Mouse (Mus musculus) CH12.LX (cell line): Measurements from ENCODE around the gene Nectin2. TPM values are rescaled to one million over a fixed set of nuclear protein-coding genes. Genes with fewer than 3 reads are reported as not detected.
A peak's percentile ranks its signal among the peaks of the same experiment; 100 is the strongest.

Experiments
- DNase-seq: peaks from one replicate; pipeline ENCODE4 v3.0.0-alpha.2; 2013; ENCODE audit errors: extremely low read depth
- H3K27ac ChIP-seq: 2 replicates; pipeline ENCODE4 v1.5.1; 2012; ENCODE audit warnings: low read depth, mild to moderate bottlenecking, control low read depth, moderate library complexity; ENCODE audit not compliant: insufficient read depth
- H3K27me3 ChIP-seq: replicated peaks from 2 replicates; pipeline ENCODE3; 2012; ENCODE audit warnings: inconsistent platforms
- H3K36me3 ChIP-seq, 2 experiments: replicated peaks in 1 of 2; 2 replicates each; pipeline versions ENCODE3 to v1.6.1; 2012; ENCODE audit warnings: inconsistent platforms in 1 of 2, low read length in 1 of 2, mild to moderate bottlenecking in 1 of 2, mixed read lengths in 1 of 2, moderate library complexity in 1 of 2; ENCODE audit not compliant: control insufficient read depth in 1 of 2, insufficient read depth in 1 of 2
- H3K4me1 ChIP-seq, 2 experiments: 2 replicates each; pipeline ENCODE4 v1.6.1; 2012; ENCODE audit warnings: inconsistent platforms in 1 of 2, moderate library complexity in 1 of 2; ENCODE audit not compliant: insufficient read depth in 2 of 2, control insufficient read depth in 1 of 2
- H3K4me2 ChIP-seq: 2 replicates; pipeline ENCODE4 v1.6.1; 2012; ENCODE audit warnings: low read depth, mild to moderate bottlenecking, control low read depth; ENCODE audit not compliant: poor library complexity, insufficient read depth, severe bottlenecking
- H3K4me3 ChIP-seq, 3 experiments: fragments of 150-350 bp in 1 of 3; sonication (generic) in 1 of 3; replicated peaks in 1 of 3; 2 replicates each; pipeline versions ENCODE3 to v1.5.1; 2011 to 2012; ENCODE audit warnings: low read depth in 2 of 3, low read length in 2 of 3, mild to moderate bottlenecking in 2 of 3, moderate library complexity in 2 of 3, control low read depth in 1 of 3, improper control_type of control experiment in 1 of 3, inconsistent platforms in 1 of 3, mixed read lengths in 1 of 3; ENCODE audit not compliant: poor library complexity in 1 of 3
- H3K79me2 ChIP-seq: replicated peaks from 2 replicates; pipeline ENCODE4 v1.6.1; 2012; ENCODE audit warnings: mild to moderate bottlenecking, moderate library complexity; ENCODE audit not compliant: control insufficient read depth, poor library complexity, insufficient read depth, severe bottlenecking; ENCODE audit errors: extremely low read depth
- H3K9ac ChIP-seq: 2 replicates; pipeline ENCODE4 v1.6.1; 2012; ENCODE audit warnings: low read depth, mild to moderate bottlenecking, control low read depth, moderate library complexity; ENCODE audit not compliant: insufficient read depth
- H3K9me3 ChIP-seq: replicated peaks from 2 replicates; pipeline ENCODE3; 2012; ENCODE audit warnings: low read length, inconsistent platforms, mixed read lengths
- BHLHE40 ChIP-seq: IDR thresholded peaks from 2 replicates; pipeline ENCODE4 v1.6.1; 2011; ENCODE audit warnings: mild to moderate bottlenecking, low read depth, low read length, improper control_type of control experiment
- CHD1 ChIP-seq: IDR thresholded peaks from 2 replicates; pipeline ENCODE4 v1.6.1; 2012; ENCODE audit warnings: low read depth, low read length, improper control_type of control experiment, inconsistent platforms
- CHD2 ChIP-seq: IDR thresholded peaks from 2 replicates; pipeline ENCODE4 v1.6.1; 2011; ENCODE audit warnings: low read length, improper control_type of control experiment
- CTCF ChIP-seq, 2 experiments: IDR thresholded peaks in 1 of 2; conservative IDR thresholded peaks in 1 of 2; 2 replicates each; pipeline ENCODE4 v1.5.1; 2011 to 2012; ENCODE audit warnings: low read depth in 2 of 2, low read length in 2 of 2, improper control_type of control experiment in 1 of 2, inconsistent platforms in 1 of 2, mild to moderate bottlenecking in 1 of 2, moderate library complexity in 1 of 2
- E2F4 ChIP-seq: IDR thresholded peaks from 2 replicates; pipeline ENCODE4 v1.6.1; 2011; ENCODE audit warnings: low read depth, low read length, improper control_type of control experiment; ENCODE audit not compliant: insufficient replicate concordance
- ELF1 ChIP-seq: IDR thresholded peaks from 2 replicates; pipeline ENCODE4 v1.6.1; 2014; ENCODE audit warnings: low read depth, mild to moderate bottlenecking, inconsistent platforms, low read length, improper control_type of control experiment
- EP300 ChIP-seq: IDR thresholded peaks from 2 replicates; pipeline ENCODE4 v1.6.1; 2011; ENCODE audit warnings: low read length, improper control_type of control experiment
- ETS1 ChIP-seq: conservative IDR thresholded peaks from 2 replicates; pipeline ENCODE4 v1.6.1; 2012; ENCODE audit warnings: low read depth, mild to moderate bottlenecking, inconsistent platforms, low read length, improper control_type of control experiment, moderate library complexity
- GABPA ChIP-seq: IDR thresholded peaks from 2 replicates; pipeline ENCODE4 v1.6.1; 2012; ENCODE audit warnings: low read depth, low read length, improper control_type of control experiment, inconsistent platforms; ENCODE audit not compliant: insufficient replicate concordance
- HCFC1 ChIP-seq: IDR thresholded peaks from 2 replicates; pipeline ENCODE4 v1.6.1; 2012; ENCODE audit warnings: low read depth, mild to moderate bottlenecking, inconsistent platforms, low read length, improper control_type of control experiment
- IRF4 ChIP-seq: IDR thresholded peaks from 2 replicates; pipeline ENCODE4 v1.6.1; 2014; ENCODE audit warnings: low read depth, mild to moderate bottlenecking, inconsistent platforms, low read length, improper control_type of control experiment
- JUN ChIP-seq: IDR thresholded peaks from 2 replicates; pipeline ENCODE4 v1.6.1; 2011; ENCODE audit warnings: low read depth, mild to moderate bottlenecking, low read length, improper control_type of control experiment, moderate library complexity; ENCODE audit not compliant: insufficient read depth
- JUND ChIP-seq: conservative IDR thresholded peaks from 2 replicates; pipeline ENCODE4 v1.6.1; 2011; ENCODE audit warnings: low read depth, low read length, improper control_type of control experiment
- KAT2A ChIP-seq: IDR thresholded peaks from 2 replicates; pipeline ENCODE4 v1.6.1; 2012; ENCODE audit warnings: low read length, improper control_type of control experiment, inconsistent platforms; ENCODE audit not compliant: insufficient replicate concordance
- MAFK ChIP-seq: IDR thresholded peaks from 2 replicates; pipeline ENCODE4 v1.6.1; 2011; ENCODE audit warnings: low read length, improper control_type of control experiment; ENCODE audit not compliant: insufficient replicate concordance
- MAX ChIP-seq: IDR thresholded peaks from 2 replicates; pipeline ENCODE4 v1.6.1; 2011; ENCODE audit warnings: low read length, improper control_type of control experiment
- MAZ ChIP-seq: IDR thresholded peaks from 2 replicates; pipeline ENCODE4 v1.6.1; 2012; ENCODE audit warnings: low read depth, mild to moderate bottlenecking, inconsistent platforms, low read length, improper control_type of control experiment, moderate library complexity
- MEF2A ChIP-seq: IDR thresholded peaks from 2 replicates; pipeline ENCODE4 v1.6.1; 2014; ENCODE audit warnings: low read depth, mild to moderate bottlenecking, inconsistent platforms, low read length, improper control_type of control experiment, borderline replicate concordance
- MXI1 ChIP-seq: IDR thresholded peaks from 2 replicates; pipeline ENCODE4 v1.6.1; 2011; ENCODE audit warnings: mild to moderate bottlenecking, low read depth, low read length, improper control_type of control experiment
- MYC ChIP-seq: IDR thresholded peaks from 2 replicates; pipeline ENCODE4 v1.6.1; 2011; ENCODE audit warnings: low read depth, mild to moderate bottlenecking, improper control_type of control experiment, low read length
- NELFE ChIP-seq: IDR thresholded peaks from 2 replicates; pipeline ENCODE4 v1.6.1; 2011; ENCODE audit warnings: low read depth, low read length, improper control_type of control experiment
- NRF1 ChIP-seq: IDR thresholded peaks from 2 replicates; pipeline ENCODE4 v1.6.1; 2014; ENCODE audit warnings: low read depth, mild to moderate bottlenecking, inconsistent platforms, low read length, improper control_type of control experiment, moderate library complexity
- PAX5 ChIP-seq: IDR thresholded peaks from 2 replicates; pipeline ENCODE4 v1.6.1; 2012; ENCODE audit warnings: low read length, inconsistent platforms, mixed read lengths
- POLR2A ChIP-seq: IDR thresholded peaks from 2 replicates; pipeline ENCODE4 v1.6.1; 2011; ENCODE audit warnings: low read depth, mild to moderate bottlenecking, improper control_type of control experiment, low read length
- POLR2AphosphoS2 ChIP-seq: IDR thresholded peaks from 2 replicates; pipeline ENCODE4 v1.6.1; 2011; ENCODE audit warnings: low read depth, low read length, improper control_type of control experiment
- RAD21 ChIP-seq: IDR thresholded peaks from 2 replicates; pipeline ENCODE4 v1.6.1; 2011; ENCODE audit warnings: low read depth, mild to moderate bottlenecking, low read length, improper control_type of control experiment, moderate library complexity
- RCOR1 ChIP-seq: conservative IDR thresholded peaks from 2 replicates; pipeline ENCODE4 v1.6.1; 2012; ENCODE audit warnings: low read depth, mild to moderate bottlenecking, inconsistent platforms, low read length, improper control_type of control experiment
- SIN3A ChIP-seq: IDR thresholded peaks from 2 replicates; pipeline ENCODE4 v1.6.1; 2012; ENCODE audit warnings: low read length, improper control_type of control experiment, inconsistent platforms
- SMC3 ChIP-seq: IDR thresholded peaks from 2 replicates; pipeline ENCODE4 v1.6.1; 2011; ENCODE audit warnings: low read depth, low read length, improper control_type of control experiment
- TBP ChIP-seq: conservative IDR thresholded peaks from 2 replicates; pipeline ENCODE4 v1.6.1; 2011; ENCODE audit warnings: low read depth, low read length, improper control_type of control experiment
- TCF12 ChIP-seq: IDR thresholded peaks from 2 replicates; pipeline ENCODE4 v1.6.1; 2014; ENCODE audit warnings: low read depth, mild to moderate bottlenecking, inconsistent platforms, low read length, improper control_type of control experiment
- UBTF ChIP-seq: IDR thresholded peaks from 2 replicates; pipeline ENCODE4 v1.6.1; 2012; ENCODE audit warnings: low read depth, mild to moderate bottlenecking, inconsistent platforms, low read length, improper control_type of control experiment, moderate library complexity
- USF1 ChIP-seq: IDR thresholded peaks from 2 replicates; pipeline ENCODE4 v1.6.1; 2014; ENCODE audit warnings: low read depth, mild to moderate bottlenecking, inconsistent platforms, low read length, improper control_type of control experiment
- USF2 ChIP-seq: conservative IDR thresholded peaks from 2 replicates; pipeline ENCODE4 v1.6.1; 2011; ENCODE audit warnings: low read depth, low read length, improper control_type of control experiment
- ZC3H11A ChIP-seq: IDR thresholded peaks from 2 replicates; pipeline ENCODE4 v1.6.1; 2012; ENCODE audit warnings: low read depth, mild to moderate bottlenecking, inconsistent platforms, low read length, improper control_type of control experiment
- ZKSCAN1 ChIP-seq: IDR thresholded peaks from 2 replicates; pipeline ENCODE4 v1.6.1; 2012; ENCODE audit warnings: low read depth, inconsistent platforms, low read length, improper control_type of control experiment, borderline replicate concordance
- ZMIZ1 ChIP-seq: IDR thresholded peaks from 2 replicates; pipeline ENCODE4 v1.6.1; 2012; ENCODE audit warnings: low read depth, mild to moderate bottlenecking, inconsistent platforms, low read length, improper control_type of control experiment
- ZNF384 ChIP-seq: IDR thresholded peaks from 2 replicates; pipeline ENCODE4 v1.6.1; 2012; ENCODE audit warnings: low read depth, low read length, improper control_type of control experiment, inconsistent platforms
- dilution Hi-C: fragments of 300-500 bp; cut with MboI; formaldehyde crosslinking; loops from 2 replicates; pipeline ENCODE4 v1.14.3; 2020; ENCODE audit warnings: low sequenced_read_pairs; ENCODE audit not compliant: extremely low pct_unique_long_range_greater_than_20kb, extremely low pct_ligation_motif_present
- in situ Hi-C: fragments of 300-500 bp; cut with MboI; formaldehyde crosslinking; loops from 3 replicates; pipeline ENCODE4 v1.14.3; 2019; ENCODE audit warnings: low sequenced_read_pairs, low pct_ligation_motif_present, low pct_unique_long_range_greater_than_20kb, mixed read lengths
- polyA plus RNA-seq: library from polyadenylated mRNA; unstranded; fragments of >175 nt; gene quantifications from 2 replicates; pipeline ENCODE4 v1.2.1, GENCODE M21; 2012; ENCODE audit warnings: low read depth; ENCODE audit not compliant: insufficient read length
- total RNA-seq, 2 experiments: library from RNA; depleted of rRNA; stranded (reverse); fragments of 300-350 nt in 1 of 2; fragments of >200 nt in 1 of 2; gene quantifications; 2 replicates each; pipeline ENCODE4 v1.2.3; 2012 to 2014

The Nectin2 gene
- total and polyA plus RNA-seq, 3 experiments, result 3.0 to 14.1 (median 6.3) TPM

DNA sequence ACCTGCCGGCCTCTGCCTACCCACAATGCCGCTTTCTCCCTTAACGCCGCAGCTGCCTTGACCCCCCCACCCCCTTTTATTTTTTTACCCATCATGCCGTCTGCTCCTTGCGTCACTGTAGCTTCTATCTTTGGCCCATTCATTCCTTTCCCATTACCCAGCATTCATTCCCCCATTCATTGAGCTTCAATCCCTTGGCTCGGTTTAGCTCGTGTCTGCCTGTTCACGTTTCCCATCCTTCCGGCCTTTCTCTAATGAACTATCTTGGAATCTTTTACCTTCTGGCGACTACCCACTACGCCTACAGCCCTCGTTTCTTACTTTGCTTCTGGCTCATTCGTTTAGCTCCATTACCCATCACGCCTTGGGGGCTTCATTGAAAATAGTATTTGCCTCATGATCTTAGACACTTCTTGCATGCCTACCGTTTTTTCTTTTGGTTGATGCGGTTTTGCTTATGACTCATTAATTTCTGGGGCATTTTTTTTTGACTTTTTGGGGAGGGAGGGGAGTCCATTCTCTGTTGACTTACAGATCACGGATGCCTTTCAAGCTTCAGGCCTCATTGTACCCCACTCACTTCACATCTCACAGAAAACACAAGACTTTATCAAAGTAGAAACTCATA lies 34.1 kb downstream of the Nectin2 start:
- Histone ChIP-seq H3K9me3 (peaks cover 3% of the 10 kb centered on the region), H3K36me3 (peaks cover 22 to 30% of the 10 kb centered on the region in 2 experiments), H3K4me2 (peak overlapping the region; percentile 81), H3K27me3 (no peaks in the 10 kb centered on the region), H3K9ac (peak overlapping the region; percentile 69), H3K4me1 (peaks cover 9 to 39% of the 10 kb centered on the region in 2 experiments; a peak in 3 of 4 replicates)
- peak; percentile 73 for DNase-seq
- dilution Hi-C loops (no loop called here), in situ Hi-C loops (no loop called here)
- TF ChIP-seq ETS1, result peak; percentile 60
- 0 out of 2 replicates have a peak, but pooled peaks have one; percentile 2 for TF ChIP-seq JUN
- no peak for TF ChIP-seq PAX5
- TF ChIP-seq HCFC1, result no peak; the same call in 1 of the 2 replicates
- TF ChIP-seq SMC3, result no peak
- TF ChIP-seq IRF4, result peak; percentile 75
- TF ChIP-seq MYC, result no peak; the same call in 1 of the 2 replicates
- TF ChIP-seq ZNF384, result peak; percentile 66
- TF ChIP-seq TCF12, result peak; percentile 84
- no peak for TF ChIP-seq ZKSCAN1
- TF ChIP-seq POLR2AphosphoS2, result no peak
- TF ChIP-seq TBP, result peak; percentile 84
- TF ChIP-seq EP300, result no peak
- TF ChIP-seq SIN3A, result peak; percentile 90
- peak; percentile 85 for TF ChIP-seq NELFE
- TF ChIP-seq GABPA, result no peak
- no peak for TF ChIP-seq RAD21
- peak; percentile 67 for TF ChIP-seq BHLHE40
- no peak for TF ChIP-seq NRF1
- no peak; the same call in 1 of the 2 replicates for TF ChIP-seq JUND
- TF ChIP-seq ELF1, result no peak
- TF ChIP-seq MXI1, result peak; percentile 73
- no peak for TF ChIP-seq CTCF (conservative IDR thresholded peaks at IDR 0.05 in 1 of 2, IDR thresholded peaks at IDR 0.05 in 1 of 2; ENCODE audit: low read depth in 2 of 2, low read length in 2 of 2)
- peak; percentile 93 for TF ChIP-seq MAZ
- peak; percentile 2; the same call in 1 of the 2 replicates for TF ChIP-seq CHD2
- TF ChIP-seq MEF2A, result peak; percentile 92
- TF ChIP-seq USF2, result no peak
- TF ChIP-seq USF1, result no peak
- TF ChIP-seq MAFK, result 0 out of 2 replicates have a peak, but pooled peaks have one; percentile 15
- TF ChIP-seq POLR2A, result peak; percentile 92
- no peak for TF ChIP-seq ZC3H11A
- 0 out of 2 replicates have a peak, but pooled peaks have one; percentile 77 for TF ChIP-seq KAT2A
- TF ChIP-seq E2F4, result no peak
- TF ChIP-seq UBTF, result no peak
- TF ChIP-seq MAX, result peak; percentile 67; the same call in 1 of the 2 replicates
- no peak; the same call in 1 of the 2 replicates for TF ChIP-seq RCOR1
- peak; percentile 84 for TF ChIP-seq ZMIZ1
- TF ChIP-seq CHD1, result no peak
- TF ChIP-seq, all 38 proteins: peak for 18
- Histone ChIP-seq H3K4me3 (peak overlapping the region; percentile 52 to 64 (median 60)), H3K27ac (peak overlapping the region; percentile 78), H3K79me2 (peaks cover 18% of the 10 kb centered on the region)
